Mouse (Mus musculus) gastrocnemius, postnatal 10 days (tissue): ENCODE results near the gene Podxl. TPM values are rescaled to one million over a fixed set of nuclear protein-coding genes. Genes with fewer than 3 reads are reported as not detected.
"Not testable (repeated sequence)": the region's sequence is repeated elsewhere in the genome, so short reads cannot be mapped to it uniquely, and the experiment has no call there.

Experiments used
- DNase-seq: peaks from one replicate; pipeline ENCODE4 v3.0.0; 2021; ENCODE audit warnings: mixed read lengths
- total RNA-seq, 2 experiments: library from RNA; stranded (reverse); gene quantifications; 2 replicates each; pipeline ENCODE4 v1.2.3; 2021

Podxl gene
- total RNA-seq, 2 experiments from 2014 or later: 24.2 to 28.3 TPM

DNA sequence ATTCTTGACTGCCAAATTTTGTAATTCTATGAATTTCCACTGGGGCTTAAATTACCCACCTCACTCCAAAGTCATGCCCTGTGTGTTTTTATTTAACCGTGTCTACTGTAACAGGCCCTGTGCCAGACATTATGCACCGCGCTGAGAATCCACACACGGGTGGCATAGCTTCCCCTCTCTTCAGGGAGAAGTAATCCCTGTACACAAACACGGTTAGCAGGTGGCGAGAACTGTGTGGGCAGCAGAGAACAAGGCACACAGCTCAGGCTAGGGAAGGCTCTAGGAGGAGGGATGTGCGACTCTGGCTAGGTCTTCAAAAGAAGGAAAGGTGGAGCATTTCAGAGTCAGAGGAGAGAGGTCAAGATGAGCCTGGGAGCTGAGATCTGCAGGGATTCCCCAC is 3.4 kb upstream of the Podxl start:
- DNase-seq: no peak

GRCm38 (mm10) chr6:31564901-31565391 is 1.2 kb upstream of the Podxl start:
- no peak for DNase-seq

DNA sequence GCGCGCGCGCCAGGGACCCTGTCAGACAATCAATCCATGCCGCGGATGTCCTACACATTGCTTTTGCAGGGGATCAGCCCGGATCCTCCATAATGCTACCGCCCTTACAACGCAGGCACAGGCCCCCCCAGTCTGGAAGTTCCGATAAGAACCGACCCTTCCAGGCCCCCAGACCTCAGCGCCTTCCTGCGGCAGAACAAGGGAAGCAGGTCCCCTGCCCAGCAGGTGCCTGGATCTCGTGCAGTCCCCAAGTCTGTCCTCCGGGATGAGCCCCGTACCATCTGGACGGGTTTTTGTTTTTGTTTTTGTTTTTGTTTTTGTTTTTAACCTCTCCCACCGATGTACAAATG is 376 bp upstream of the Podxl start:
- peak; percentile 22 for DNase-seq

DNA sequence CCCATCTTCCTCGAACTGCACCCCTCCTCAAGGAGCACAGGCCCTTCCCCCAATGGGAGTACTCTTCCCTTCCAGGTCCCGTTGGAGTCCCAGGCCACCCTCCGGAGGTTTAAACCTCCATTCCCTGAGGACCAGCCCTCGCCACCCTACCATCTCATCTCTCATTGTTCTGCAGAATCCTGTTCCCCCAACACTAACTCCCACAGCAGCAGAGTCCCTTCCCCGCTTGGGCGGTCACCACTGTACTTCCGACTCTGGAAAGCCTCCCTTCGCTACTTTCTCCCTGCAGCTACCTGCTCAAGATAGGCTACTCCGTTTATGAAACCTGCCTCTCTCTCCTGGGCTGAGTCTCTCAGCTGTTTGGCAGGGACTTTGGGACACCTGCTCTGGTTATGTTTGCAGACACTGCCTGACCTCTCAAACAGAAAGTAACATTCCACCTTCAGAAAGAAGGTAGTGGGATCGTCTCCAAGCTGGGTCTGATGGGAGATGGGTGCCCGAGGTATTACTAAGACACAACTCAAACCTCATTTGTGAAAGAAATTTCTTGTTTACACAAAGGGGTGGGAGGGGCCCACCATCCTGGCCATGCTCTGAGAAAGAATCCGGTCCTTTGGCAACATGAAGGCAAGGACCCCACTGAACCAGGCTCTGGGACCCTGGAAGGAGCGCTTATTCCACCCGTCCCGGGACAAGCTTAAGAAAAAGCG is 1.3 kb downstream of the Podxl start:
- no peak for DNase-seq

GRCm38 (mm10) chr6:31561948-31562347 is 1.8 kb downstream of the Podxl start:
- not testable (repeated sequence) for DNase-seq

- no peak for DNase-seq
Observed at GRCm38 (mm10) chr6:31560138-31560959, 3.4 kb downstream of the Podxl start.

- no peak for DNase-seq
Observed at GRCm38 (mm10) chr6:31556460-31557100, 7.2 kb downstream of the Podxl start.

DNA sequence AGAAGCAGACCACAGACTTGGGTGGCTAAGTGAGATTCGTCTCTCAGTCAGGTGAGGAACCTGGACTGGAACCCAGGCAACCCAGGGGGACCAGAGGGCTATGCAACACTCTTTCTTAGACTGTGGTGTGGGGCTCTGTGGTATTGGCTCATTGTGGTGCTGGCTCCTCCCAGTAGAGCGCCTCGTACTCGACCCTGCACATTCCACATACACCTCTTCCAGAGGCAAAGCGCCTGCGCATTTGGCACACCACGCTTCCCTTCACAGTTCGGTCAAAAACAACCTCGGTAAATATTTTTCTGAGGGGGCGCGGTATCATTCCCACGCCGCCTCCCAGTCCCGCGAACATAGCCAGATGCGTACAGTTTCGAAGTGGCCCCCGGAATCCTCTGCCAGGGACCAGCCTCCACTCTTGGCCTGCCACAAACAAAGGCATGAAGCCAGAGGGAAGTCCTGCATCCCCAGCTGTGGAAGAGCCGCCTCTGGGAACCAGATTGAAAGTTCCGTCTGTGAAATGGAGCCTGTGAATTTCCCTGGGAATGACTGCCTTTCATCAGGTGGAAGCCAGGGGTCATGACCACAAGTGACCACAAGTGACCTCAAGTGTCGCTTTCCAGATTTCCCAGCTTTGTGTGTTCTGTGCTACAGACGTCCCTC is 12.8 kb downstream of the Podxl start:
- peak; percentile 13 for DNase-seq

DNA sequence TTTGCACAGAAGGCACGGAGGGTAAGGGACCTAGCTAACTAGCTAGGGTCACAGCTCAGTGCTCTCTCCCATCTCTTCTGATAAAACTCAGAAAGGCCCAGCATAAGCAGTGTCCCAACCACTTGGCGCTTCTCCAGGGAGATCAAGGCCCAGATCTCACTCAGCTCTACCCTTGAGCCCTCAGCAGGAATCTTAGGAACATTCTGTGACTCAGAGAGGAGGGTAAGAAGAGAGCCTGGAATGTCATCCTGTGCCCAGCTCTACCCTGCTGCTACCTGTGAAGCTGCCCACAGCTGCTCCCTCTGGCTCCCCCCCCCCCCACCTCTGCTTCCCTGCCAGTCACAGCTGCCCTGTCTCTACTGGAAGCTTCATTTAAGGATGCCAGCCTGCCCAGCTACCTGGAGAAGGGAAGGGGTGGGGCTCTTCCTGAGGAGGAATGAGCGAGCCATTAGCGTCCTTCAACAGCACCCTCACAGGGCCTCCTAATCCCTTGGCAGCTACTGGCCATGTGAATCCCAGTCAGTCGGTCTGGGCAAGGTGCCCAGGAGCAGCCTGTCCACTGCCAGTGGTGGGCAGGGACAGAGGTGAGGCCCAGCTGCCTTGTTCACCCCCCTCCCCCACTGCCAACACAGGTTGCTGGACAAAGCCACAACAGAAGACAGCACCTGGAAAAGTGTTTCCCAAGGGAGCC is 14.3 kb downstream of the Podxl start:
- DNase-seq: peak; percentile 63

DNA sequence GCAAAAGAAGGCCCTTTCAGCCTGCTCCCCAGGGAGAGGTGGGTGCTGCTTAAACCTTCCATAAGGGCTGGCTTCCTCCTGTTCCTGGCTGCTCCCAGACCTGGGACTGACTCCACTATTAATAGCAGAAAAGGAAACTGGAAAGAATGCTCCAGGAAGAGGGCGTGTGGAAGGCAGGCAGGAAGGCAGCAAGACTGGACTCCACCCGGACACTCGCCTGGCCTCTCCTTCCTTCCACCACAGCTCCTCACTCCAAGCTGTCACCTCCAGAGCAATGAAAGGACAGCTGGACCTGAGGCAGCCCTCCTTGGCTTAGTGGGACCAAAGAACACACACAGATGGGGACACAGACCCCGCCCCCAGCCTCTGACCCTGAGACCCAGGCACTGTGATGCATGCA is 19.5 kb downstream of the Podxl start:
- no peak for DNase-seq

GRCm38 (mm10) chr6:31540018-31540417 is 23.8 kb downstream of the Podxl start:
- no peak for DNase-seq

- DNase-seq: no peak
Observed at GRCm38 (mm10) chr6:31538112-31538511, 25.7 kb downstream of the Podxl start.

DNA sequence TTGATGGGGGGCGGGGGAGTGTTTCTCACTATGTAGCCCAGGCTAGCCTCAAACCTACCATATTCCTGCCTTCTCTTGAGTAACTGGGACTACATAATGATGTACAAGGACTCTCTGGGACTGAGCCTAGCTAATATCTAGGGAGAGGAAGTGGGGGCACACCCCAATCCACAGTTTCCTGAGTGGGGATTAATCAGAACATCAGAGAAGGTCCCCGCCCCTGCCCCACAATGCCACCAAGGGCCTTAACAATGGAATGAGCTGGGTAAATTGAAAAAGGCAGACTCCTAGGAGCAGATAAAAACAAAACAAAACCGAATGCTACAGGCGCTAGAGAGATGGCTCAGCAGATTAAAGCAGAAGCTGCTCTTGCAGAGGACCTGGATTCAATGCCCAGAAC is 26.6 kb downstream of the Podxl start:
- no peak for DNase-seq

GRCm38 (mm10) chr6:31534705-31535104 is 29.1 kb downstream of the Podxl start:
- DNase-seq: no peak

DNA sequence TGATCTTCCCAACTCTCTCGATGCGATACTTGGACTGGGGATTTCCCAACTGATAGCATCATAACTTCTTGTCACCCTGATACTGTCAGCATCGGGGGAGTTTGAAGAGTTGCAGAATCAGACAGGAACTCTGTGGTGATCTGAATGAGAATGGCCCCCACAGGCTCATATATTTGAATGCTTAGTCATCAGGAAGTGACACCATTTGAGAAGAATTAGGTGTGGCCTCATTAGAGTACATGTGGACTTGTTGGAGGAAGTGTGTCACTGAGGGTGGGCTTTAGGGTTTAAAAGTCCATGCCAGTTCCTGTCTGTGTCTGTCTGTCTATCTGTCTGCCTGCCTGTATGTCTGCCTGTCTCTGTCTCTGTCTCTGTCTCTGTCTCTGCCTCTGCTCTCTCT is 31.9 kb downstream of the Podxl start:
- no peak for DNase-seq

- DNase-seq: no peak
Observed at GRCm38 (mm10) chr6:31528339-31528738, 35.4 kb downstream of the Podxl start.

DNA sequence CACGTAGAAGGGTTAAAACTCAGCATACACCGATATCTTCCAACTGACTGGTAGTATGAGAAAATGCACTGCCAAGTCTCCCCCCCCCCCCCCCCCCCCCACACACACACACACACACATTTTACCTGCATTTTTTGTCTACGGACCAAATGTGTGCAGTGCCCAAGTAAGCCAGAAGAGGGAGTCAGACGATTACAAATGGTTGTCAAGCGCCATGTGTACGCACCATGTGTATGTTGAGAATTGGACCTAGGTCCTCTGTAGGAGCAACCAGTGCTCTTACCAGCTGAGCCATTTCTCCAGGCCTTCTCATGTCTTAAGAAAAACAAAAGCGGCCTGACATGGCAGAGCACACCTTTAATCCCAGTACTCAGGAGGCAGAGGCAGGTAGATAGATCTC is 35.9 kb downstream of the Podxl start:
- no peak for DNase-seq

DNA sequence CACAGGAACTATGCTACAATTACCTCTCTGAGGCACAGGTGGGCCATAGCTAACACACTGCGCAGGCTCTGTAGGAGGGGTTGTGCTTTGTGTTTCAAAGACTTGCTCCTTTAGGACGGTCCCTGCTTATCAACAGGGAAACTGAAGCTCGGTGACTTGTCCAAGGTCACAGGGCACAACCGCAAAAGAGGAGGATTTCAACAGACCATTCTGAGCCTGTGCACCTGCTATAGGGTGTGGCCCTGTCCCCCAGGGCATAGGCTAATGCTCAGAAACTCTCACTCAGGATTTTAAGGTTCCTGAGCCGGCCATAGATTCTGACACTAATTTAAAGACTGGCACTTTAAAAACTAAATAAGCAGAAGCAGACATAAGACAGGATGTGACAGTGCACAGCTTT is 36.9 kb downstream of the Podxl start:
- DNase-seq: no peak

DNA sequence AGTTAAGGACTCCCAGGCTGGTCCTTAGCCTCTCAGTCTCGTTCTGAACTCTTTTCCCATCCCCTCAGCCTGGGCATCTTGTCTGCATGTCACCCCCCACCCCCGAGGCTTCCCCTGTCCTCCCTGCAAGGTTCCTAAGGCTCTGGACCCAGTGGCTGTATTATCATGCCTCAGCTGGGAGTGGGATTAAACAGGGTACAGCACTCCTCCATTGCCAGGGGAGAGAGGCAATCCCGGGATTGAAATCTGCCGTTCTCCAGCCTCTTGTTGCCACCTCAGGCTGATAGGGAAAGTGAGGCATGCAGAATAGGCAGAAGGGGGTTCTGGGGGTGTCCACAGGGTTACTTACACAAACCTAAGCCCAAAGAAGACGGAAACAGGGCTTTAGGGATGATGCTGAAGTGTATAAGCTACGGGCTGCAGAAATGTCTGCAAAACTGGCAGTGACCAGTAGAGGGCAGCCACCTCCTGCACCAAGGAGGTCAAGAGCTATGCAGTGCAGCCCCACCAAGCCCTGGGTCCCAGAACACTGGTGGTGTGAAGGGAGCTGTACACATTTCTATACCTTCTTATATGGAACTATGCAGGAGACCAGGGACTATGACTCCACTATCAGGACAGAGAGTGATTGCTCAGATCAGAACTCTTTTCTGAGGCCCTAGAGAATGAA is 38.4 kb downstream of the Podxl start:
- peak; percentile 62 for DNase-seq

- DNase-seq: no peak
Observed at GRCm38 (mm10) chr6:31524647-31525046, 39.1 kb downstream of the Podxl start.

- no peak for DNase-seq
Observed at GRCm38 (mm10) chr6:31524121-31524520, 39.7 kb downstream of the Podxl start.
